Mouse (Mus musculus) liver, adult 2 months (tissue): ENCODE measurements around the gene Spen.

Experiments
- CTCF ChIP-seq: fragments of 200-500 bp; IDR thresholded peaks from 2 replicates; pipeline ENCODE4 v1.5.1; 2011; ENCODE audit warnings: low read depth, low read length, control low read depth
- POLR2A ChIP-seq: fragments of 200-500 bp; IDR thresholded peaks from 2 replicates; pipeline ENCODE4 v1.6.1; 2011; ENCODE audit warnings: low read length, control low read depth; ENCODE audit not compliant: insufficient read depth; ENCODE audit errors: extremely low read depth

GRCm38 (mm10) chr4:141426796-141427745 is 111.3 kb downstream of the Spen start:
- TF ChIP-seq POLR2A (no peak), CTCF (no peak)
